Mouse (Mus musculus): Measurements from ENCODE around the gene Trip6.
A peak's percentile ranks its signal among the peaks of the same experiment; 100 is the strongest.

Trip6 gene

GRCm38 (mm10) chr5:137295712-137296111 lies 18.5 kb downstream of the Trip6 start:
- DNase-seq, result peak; percentile 16

DNA sequence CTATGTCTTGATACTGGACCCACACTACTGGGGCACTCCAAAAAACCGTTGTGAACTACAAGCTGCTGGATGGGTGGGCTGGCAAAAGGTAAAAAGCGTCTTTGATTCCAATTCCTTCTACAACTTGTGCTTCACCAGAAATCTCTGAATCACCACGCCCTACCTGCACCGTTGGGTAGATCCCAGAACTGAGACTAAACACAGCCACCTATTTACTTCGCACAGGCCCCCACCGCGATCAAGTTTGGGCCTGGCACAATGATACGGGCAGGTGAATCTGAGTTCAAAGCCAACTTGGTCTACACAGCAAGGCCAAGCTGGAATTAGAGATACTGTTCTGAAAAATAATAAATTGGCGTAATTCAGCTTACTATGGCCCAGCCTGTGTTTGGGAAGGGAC lies 18.9 kb downstream of the Trip6 start:
- DNase-seq, result no peak

DNA sequence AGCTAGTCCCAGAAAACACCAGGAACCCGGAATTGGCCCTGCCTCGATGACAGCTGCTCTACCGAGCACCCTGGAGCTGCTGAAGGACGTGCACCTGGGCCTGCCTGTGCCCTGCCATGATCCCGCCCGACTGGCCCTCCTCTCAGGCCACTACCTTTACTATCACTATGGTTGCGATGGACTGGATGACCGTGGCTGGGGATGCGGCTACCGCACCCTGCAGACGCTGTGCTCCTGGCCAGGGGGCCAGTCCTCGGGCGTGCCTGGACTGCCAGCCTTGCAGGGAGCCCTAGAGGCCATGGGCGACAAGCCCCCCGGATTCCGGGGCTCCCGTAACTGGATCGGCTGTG lies 19.5 kb downstream of the Trip6 start:
- no peak for DNase-seq

- peak; percentile 95 for DNase-seq
Measured at GRCm38 (mm10) chr5:137293839-137294743, 20.1 kb downstream of the Trip6 start, which contains the start of gene Ufsp1. Gene Ufsp1 (plus strand): TSS chr5:137294629.

- peak; percentile 84 for DNase-seq
Measured at GRCm38 (mm10) chr5:137293282-137293681, 20.9 kb downstream of the Trip6 start.

GRCm38 (mm10) chr5:137291381-137291926 lies 22.8 kb downstream of the Trip6 start:
- peak; percentile 28 for DNase-seq

DNA sequence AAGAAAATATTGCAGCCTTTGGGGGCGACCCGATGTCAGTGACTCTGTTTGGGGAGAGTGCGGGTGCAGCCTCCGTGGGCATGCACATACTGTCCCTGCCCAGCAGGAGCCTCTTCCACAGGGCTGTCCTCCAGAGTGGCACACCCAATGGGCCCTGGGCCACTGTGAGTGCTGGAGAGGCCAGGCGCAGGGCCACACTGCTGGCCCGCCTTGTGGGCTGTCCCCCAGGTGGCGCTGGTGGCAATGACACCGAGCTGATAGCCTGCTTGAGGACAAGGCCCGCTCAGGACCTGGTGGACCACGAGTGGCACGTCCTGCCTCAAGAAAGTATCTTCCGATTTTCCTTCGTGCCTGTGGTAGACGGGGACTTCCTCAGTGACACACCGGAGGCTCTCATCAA lies 23.5 kb downstream of the Trip6 start:
- DNase-seq, result peak; percentile 71

DNA sequence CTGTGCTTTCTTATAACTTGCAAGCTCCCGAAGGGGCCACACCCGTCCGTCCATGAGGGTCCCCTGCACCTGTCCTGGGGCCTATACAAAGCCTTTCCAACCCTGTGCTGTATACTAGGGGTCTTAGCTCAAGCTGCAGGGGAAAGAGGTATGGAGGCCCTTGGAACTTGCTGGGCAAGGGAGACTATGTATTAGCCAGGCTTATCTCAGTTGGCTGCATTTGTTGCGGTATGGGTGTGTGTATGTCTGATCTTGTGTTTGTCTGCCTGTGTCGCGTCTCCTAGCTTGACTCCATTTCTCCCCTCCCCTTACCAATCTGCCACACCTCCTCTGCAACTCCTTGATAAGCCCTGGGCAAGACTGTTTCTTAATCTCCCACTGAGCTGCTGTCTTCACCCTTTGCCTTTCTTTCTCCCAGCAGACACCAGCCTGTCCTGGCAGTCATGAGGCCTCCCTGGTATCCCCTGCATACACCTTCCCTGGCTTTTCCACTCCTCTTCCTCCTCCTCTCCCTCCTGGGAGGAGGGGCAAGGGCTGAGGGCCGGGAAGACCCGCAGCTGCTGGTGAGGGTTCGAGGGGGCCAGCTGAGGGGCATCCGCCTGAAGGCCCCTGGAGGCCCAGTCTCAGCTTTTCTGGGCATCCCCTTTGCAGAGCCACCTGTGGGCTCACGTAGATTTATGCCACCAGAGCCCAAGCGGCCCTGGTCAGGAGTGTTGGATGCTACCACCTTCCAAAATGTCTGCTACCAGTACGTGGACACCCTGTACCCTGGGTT lies 24.4 kb downstream of the Trip6 start:
- DNase-seq, result peak; percentile 24

DNA sequence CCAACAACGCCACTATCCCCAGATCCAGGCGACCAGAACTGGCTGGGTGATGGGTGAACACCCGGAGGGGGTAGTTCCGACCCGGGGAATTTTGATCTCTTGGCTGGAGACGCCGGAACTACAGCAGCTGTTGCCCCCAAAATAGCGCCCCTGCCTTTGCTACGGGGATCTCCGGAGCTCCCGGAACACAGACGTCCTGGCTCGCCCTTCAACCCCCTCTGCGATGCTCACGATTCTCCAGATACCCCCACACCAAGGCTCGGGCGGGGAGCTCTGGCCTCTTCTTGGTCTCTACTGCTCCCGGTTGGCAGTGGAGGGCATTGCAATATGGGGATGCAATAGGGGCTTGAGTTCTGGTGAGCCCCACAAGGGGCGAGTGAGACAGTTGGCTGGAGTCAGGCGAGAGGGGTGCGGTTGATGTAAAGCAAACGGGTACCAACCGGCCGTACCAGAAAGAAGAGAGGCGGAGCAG lies 25.2 kb downstream of the Trip6 start:
- DNase-seq, result peak; percentile 65

DNA sequence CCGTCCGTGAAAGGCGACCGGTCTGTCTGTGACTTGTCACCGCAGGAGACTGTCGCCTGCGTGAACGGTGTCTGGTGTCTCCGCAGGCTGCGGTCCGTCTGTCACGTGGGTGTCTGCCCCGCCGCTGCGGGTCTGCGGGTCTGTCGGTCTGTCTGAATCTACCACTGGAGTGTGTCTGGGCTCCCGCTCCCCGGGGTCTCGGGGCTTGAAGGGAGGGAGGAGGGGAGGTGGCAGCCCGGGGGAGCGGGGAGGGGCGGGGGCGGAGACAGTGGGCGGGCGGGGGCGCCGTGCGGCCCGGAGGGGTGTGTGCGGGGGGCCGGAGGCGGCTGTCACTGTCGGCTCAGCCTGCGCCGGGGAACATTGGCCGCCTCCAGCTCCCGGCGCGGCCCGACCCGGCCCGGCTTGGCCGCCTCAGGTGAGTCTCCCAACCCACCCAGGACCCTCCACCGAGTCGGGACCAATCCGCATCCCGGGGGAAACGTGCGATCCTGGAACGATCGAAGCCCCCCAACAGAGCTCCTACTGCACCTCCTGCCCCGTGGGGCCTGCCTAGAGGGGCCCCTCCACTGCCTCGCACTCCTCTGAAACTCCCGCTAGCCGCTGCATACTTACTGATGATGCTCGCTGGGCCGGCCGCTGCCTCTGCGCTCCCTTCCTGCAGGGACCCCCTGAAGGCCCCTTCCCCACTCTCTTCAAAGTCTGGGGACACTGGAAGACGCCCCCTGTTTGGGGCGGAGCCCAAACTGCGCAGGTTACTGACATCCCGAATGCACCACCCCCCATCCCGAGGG lies 26.1 kb downstream of the Trip6 start:
- peak; percentile 67 for DNase-seq

- peak; percentile 83 for DNase-seq
Measured at GRCm38 (mm10) chr5:137287032-137287952, 26.9 kb downstream of the Trip6 start, which contains the start of gene Ache. Gene Ache (plus strand): TSS chr5:137287519.

GRCm38 (mm10) chr5:137286655-137287031 lies 27.6 kb downstream of the Trip6 start:
- DNase-seq, result peak; percentile 95

GRCm38 (mm10) chr5:137285986-137286385 lies 28.2 kb downstream of the Trip6 start:
- peak; percentile 21 for DNase-seq

DNA sequence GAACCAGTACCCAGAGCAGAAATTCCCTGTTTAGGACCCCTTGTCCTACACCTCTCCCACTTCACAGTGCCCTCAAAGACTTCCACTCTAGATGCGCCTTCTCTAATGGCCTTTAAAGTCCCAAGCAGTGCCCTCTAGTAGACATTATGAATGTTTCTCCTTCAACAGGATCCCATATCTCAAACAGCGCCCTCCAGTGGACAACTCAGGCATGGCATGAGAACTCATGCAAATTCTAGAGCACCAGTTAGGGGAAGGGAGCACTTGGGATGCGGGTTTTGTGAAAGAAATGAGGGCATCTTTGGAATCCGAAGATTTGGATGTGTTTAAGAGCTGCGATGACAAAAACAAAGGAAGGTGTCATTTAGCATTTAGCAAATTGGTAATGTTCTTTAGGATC lies 29.2 kb downstream of the Trip6 start:
- peak; percentile 54 for DNase-seq

- DNase-seq, result peak; percentile 7
Measured at GRCm38 (mm10) chr5:137284411-137284810, 29.8 kb downstream of the Trip6 start.

DNA sequence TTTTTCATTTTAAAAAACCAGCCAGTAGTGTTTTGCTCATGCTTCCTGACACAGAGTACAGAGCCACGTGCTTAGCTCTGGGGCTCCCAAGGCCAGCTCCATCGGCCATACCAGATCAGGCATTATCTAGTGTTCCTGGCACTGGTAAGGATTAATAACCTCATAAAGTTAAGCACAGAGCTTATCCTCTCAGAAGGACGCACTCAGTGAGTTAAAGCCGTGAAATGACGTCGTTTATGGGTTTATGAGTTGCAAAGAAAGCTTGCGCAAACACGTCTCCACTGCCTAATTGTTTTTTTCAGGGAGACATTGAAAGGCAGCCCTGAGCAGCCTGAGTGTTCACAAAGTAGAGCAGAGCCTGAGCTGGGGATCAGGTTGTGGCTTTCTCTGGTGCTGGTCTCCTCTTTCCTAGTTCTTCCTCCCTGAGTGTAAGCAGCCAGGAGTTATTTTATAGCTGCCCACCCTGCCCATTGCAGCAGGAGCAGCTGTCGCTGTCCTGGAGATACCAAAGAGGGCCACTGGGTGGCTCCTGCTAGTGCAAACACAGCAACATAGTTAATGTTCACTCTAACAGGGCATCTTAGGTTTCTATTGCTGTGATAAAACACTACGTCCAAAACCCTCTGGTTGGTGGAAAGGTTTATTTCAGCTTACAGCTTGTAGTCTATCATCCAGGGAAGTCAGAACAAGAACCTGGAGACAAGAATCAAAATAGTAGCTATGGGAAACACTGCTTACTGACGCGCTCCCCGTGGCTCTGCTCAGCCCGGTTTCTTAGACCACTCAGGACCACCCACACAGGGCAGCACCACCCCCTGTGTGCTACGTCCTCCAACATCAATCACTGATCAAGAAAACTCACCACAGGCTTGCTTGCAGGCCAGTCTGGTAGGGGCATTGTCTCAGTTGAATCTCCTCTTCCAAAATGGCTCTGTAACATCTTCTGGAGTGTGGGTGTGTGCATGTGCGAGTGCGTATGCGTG lies 36.6 kb downstream of the Trip6 start:
- DNase-seq, result peak; percentile 2

DNA sequence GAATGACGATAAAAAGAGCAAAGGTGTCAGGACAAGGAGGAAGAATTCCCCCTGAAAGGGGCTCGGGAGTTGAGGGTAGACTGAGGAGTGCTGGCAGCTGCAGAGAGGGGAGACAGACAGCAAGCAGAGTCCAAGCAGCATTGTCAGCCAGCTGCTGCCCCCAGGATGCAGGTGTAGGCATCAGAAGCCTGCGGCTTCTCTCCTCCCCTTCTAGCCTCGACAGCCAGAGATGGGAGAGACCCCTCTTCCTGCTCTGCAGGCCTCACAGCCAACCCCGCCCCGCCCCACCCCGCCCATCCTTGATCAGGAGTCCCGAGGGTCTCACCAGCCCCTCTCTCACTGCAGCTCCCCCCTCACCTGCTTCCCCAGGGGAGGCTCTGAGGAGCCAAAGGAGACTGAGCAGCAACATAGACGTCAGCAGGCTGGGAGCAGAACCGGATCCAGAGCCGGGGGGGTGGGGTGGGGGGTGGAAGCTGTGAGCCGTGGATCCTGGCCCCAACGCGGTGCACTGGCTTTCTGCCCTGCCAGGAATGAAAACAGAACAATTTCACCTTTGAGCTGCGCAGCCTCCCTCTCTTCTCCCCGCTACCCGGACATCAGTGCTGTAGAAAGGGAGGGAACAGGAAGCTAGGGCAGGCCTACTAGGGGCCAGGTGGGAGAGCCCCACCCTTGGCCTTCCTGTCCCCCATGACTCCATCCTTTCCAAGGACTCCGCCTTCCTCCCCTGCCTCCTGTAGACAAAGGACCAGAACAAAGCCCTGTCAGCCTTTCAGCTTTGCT lies 45.9 kb downstream of the Trip6 start:
- no peak for DNase-seq

GRCm38 (mm10) chr5:137264787-137265186 lies 49.4 kb downstream of the Trip6 start:
- DNase-seq, result no peak

All from cerebellum, adult 8-10 months (tissue).